Mouse (Mus musculus): ENCODE data around the gene Usp10.

Gene Usp10

DNA sequence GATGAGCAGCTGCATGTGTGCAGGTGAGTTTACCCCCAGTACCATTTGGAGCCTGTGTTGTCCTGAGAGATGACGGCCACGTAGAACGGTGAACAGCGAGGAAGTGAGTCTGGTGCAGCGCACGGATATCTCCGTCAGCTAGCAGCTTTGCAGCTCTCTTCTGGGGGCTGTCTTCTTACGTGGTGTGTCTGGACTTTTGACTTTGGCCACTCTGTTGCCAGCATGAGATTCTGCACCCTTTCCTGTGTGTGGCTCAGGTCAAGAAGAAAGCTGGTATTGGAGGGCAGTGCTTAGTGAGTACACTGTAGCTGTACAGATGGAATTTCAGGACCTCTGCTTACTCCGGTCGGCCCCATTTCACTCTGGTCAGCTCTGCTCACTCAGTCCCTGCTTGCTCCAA, 47.9 kb downstream of the Usp10 start:
- in situ Hi-C loops (cut with MboI, MseI), result no loop called here

DNA sequence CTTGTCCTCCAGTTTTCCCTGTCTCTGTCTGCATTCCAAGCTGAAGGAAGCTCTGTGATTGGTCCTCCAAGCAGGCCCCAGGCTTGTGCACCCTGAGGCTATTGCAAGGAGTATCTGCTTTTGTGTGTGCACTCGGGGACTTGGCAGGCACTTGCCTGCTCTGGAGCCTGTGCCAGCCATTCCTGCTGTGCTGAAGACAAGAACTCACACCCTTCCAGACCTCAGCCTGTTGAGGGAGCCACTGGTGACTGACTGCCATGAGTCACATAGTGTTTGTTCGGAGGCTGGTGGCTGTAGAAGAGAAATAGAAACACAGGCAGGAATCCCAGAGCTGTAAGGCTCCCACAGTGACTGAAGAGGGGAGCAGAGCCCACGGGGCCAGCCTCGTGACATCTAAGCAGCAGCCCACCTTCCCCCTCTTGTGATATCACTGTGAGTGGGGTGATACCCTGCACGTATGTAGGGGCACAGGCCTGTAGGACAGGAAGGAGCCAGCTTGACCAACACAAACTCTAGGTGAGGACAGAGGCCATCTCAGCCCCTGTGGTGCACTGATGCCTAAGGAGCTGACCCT, 50.5 kb downstream of the Usp10 start:
- in situ Hi-C loops (cut with MboI, MseI), result no loop called here

DNA sequence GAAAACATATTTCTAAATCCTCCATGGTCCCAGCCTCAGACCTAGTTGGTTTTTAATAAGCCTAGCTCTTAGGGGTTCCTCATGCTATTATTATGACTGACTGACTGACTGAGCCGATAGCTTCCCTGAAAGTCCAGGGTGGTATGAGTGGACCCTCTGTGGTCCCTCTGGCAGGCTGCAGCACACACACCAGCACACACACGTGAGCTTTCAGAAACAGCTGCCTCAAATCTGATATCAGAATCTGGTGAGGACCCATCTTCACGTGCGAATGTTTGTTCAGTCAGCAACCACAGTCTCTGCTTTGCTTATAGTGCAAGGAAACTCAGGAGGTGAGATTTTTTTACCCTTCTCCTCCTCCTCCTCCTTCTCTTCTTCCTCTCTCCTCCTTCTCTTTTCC, 54.7 kb downstream of the Usp10 start:
- in situ Hi-C loops (cut with MboI, MseI), result no loop called here

DNA sequence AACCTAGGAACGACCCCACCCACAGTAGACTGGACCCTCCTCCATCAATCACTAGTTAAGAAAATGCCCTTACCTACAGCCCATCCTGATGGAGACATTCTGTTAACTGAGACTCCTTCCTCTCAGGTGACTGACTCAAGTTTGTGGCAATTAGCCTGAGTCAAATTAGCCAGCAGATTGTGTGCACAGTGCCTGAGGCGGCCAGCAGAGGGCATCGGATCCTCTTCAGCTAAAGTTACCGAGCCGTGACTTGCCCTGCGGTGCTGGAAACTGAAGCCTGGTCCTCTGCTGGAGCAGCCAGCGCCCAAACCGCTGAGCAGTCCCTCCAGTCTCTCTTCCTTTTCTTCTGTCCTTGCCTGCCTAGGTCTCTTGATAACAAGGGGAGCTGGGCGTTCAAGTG, 57.3 kb downstream of the Usp10 start:
- in situ Hi-C loops (cut with MboI, MseI), result no loop called here

DNA sequence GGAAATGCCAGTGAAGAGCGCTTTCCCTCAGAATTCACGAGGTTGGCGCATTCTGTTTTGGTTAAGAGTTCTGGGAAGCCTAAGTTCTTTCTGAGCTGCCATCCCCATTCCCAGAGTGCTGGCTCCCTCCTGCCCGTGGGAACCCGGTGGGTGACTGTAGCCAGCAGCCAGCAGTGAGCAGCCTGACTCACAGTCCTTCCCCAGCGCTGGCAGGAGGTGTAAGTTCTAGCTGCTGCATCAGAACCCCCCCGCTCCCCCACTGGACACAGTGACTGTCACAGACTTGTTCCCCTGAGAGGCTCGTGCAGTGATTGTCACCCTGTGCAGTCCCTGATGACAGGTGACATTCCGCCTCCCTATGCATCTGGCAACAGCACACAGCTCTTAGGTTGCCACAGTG, 60.0 kb downstream of the Usp10 start:
- in situ Hi-C loops (cut with MboI, MseI), result no loop called here

DNA sequence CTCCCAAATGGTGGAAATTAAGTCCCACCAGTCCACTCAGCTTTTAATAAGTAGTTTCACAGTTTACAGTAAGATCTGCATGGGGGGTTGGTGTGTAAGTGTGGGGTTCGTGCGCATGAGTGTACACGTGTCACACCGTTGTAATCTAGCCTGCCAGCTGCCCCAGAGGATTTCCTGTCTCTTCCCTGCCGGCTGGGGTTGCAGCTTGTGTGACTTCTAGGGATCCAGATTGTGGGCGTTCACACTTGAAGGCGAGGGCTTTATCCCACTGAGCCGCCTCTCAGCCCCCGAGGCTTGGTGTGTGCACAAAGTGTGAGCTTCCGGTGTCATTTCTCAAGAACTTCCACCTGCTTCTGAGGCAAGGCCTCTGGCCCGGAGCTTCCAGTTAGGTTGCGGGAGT, 62.4 kb downstream of the Usp10 start:
- in situ Hi-C loops (cut with MboI, MseI), result no loop called here

DNA sequence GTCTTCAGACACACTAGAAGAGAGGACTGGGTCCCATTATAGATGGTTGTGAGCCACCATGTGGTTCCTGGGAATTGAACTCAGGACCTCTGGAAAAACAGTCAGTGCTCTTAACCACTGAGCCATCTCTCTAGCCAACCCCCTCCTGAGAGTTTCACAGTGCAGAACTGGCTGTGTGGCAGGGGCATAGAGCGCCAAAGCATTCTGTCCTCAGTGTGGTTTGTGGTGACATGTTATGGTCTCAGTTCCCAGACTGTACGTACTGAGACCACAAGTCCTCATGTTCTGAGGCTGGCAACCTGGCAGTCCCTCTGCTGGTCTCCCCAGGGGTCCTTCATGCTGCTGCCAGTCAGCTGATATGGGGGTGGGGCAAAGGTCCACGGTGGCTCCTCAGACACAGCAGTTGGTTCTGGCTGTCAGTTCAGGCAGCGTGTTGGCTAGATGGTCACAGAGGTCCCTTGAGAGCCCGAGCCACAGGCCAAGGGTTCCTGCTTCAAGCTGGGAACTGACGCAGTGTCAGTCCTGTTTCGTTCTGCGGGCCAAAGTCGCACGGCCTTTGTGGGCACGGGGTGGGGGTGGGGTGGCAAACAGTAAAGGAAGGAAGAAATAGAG, 68.7 kb downstream of the Usp10 start:
- in situ Hi-C loops (cut with MboI, MseI), result no loop called here

DNA sequence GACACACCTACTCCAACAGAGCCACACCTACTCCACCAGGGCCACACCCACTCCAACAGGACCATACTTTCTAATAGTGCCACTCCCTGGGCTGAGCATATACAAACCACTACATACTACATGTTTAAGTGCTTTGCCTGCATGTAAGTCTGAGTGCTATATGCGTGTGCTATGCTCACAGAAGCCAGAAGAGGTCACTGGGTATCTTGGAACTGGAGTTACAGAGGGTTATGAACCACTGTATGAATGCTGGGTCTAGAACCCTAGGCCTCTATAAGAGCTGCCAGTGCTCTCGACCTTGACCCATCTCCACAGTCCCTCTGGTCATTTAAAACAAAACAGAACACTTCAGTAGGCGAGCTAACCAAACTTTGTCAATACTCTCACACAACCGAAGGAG, 71.1 kb downstream of the Usp10 start:
- in situ Hi-C loops (cut with MboI, MseI), result no loop called here

DNA sequence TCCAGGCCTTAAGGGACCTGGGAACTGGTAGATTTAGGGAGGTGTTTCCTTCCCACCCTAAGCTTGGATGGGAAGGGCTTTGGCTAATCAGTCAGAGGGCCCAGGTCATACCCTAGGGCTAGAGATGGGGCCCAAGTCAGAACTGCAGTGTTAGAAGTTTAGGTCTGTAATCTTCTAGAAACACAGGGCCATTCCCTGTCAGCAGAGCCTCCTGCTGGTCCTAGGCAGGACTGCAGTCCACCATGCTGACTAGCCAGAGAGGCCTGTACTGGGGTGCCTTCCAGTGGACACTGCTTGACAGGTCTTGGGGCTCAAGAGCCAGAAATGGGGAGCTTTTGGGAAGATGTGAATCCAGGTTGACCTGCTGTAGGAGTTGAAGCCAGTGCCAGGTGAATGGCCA, 73.9 kb downstream of the Usp10 start:
- in situ Hi-C loops (cut with MboI, MseI), result no loop called here

DNA sequence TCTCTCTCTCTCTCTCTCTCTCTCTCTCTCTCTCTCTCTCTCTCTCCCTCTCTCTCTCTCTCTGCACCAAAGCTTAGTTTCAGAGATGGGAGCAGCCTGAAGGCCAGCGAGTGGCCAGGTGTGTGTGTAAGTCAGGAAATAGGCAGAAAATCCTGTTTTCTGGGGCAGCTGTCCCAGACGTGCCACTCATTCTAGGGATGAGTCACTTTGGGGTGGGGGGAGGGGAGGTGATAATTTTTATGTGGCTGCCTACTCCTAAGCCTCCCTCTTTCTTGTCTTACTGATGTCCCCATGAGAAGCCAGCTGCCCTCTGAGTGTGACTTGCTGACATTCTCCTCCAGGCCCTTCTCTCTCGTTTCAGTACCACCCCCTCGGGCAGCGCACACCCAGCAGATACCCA, 76.0 kb downstream of the Usp10 start:
- in situ Hi-C loops (cut with MboI, MseI), result no loop called here

DNA sequence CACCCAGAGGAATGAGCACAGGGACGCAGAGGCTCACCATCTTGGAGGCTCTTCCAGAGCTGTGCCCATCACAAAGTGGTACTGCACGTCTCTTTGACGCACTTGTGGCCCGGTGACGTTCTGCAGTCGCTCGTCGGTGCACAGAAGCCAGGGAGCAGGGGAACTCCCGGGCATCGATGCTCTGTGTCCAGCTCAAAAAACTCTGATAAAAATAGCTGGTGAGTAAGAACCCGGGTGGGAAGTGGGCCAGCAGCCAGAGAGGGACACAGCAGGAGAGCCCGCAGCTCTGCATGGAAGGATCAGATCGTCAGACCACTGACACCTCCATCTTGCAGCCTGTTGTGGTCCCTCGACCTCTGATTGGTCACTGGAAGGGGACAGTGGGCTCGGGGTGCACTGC, 77.9 kb downstream of the Usp10 start:
- in situ Hi-C loops (cut with MboI, MseI), result no loop called here

DNA sequence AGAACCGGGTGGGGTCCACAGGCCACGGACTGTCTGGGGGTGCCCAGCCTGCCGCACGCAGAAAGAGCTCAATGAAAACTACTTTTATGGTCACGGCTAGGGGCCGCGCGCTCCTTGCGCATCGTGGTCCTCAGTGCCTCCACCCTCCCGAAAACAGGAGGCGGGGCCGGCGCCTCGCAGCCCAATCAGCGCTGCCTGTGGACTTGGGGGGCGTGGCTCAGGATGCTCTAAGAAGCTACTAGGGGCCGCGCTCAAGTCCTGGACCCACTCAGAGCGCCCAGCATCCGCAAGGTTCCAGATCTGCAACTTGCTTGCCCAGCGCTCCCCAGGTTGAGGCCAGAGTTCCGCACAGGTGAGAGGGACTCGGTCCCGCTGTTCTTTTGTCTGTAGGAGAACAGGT, 82.1 kb downstream of the Usp10 start, which contains the start of gene Crispld2:
Crispld2 (plus strand) TSS at position 190 of the 400 bp plus-strand sequence.
- in situ Hi-C loops (cut with MboI, MseI), result no loop called here

DNA sequence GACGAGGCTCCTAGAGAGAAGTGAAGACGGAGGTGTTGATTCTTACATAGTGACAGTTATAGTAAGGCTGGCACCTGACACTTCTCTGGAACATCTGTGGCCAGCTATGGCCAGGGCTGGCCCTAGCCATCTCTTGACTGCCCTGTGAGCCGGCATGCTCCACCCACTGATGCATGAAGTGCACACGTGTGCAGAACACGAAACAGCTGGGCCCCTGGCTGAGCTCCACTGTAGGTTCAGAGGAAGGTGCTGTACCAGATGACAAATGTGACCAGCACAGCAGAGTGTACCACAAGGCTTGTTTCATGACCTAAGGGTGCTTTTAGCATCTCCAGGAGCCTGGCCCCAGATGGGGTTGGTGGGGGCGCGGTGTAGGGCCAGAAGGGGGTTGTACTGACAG, 84.0 kb downstream of the Usp10 start:
- in situ Hi-C loops (cut with MboI, MseI), result no loop called here

DNA sequence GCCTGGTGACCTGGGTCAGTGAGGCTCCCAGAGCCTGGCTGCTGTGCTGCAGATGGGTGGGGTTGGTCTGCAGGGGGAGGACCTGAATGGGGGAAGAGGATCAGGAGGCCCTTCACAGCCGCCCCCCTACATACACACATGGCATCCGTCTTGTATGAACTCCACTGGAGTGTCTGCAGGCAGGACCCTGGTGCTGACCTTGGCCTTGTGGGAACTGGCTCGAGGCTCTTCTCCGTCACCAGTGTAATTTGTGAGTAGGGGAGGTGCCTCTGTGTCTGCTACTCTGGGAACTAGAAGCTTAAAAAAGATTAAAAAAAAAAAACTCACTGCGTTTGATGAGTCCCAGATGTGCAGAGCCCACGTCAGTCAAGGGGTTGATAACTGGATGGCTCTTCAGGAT, 84.4 kb downstream of the Usp10 start:
- in situ Hi-C loops (cut with MboI, MseI), result no loop called here

DNA sequence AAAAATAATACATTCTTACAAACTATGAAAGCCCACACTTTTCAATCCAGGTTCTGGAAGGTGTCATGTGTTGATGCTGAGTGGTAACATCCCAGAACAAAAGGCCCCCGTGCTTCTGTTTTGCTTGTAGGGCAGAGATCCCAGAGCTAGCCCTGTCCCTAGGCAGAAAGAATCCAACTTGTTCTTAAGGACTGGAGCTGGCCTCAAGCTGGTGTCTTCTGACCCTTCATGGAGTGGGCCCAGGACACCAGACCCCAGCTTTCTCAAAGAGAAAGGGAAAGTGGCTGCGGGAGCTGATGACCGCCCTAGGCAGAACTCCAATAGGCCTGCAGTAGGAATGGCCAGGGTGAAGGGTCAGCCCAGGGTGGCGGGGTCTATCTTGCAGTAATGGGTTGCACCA, 87.1 kb downstream of the Usp10 start:
- in situ Hi-C loops (cut with MboI, MseI), result no loop called here

DNA sequence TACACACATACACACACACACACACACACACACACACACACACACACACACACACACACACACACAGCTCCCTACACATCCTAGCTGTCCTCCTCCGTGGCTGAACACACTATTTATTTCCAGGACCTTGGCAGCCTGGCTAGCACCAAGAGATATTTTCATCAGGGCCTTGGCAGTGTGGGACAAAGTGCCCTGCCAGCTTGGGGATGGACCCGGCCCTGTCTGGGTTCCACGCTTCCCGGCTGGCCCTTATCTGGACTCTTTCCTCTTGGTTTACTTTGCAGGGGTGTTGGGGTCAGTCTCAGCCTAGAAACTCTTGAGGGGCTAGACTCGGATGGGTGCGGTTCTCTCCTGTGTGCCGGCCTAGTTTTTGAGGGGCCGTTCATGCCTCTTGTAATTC, 90.3 kb downstream of the Usp10 start:
- in situ Hi-C loops (cut with MboI, MseI), result no loop called here

DNA sequence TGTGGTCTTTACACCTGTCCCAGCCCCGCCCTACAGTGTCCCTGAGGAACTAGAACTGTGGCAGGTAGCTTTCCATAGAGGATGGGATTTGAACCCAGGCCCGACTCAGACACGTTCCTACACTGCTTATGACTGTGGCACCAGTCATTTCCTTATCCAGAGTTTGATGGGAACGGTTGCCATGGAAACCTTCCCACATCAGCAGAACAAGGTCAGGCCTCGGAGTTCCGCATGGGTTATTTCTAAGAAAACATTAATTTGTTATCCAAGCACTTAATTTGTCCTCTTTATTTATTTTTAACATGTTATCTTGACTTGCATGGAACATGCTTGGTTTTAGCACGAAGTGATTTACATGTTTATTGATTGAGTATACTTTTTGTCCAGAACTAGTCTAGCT, 91.6 kb downstream of the Usp10 start:
- in situ Hi-C loops (cut with MboI, MseI), result no loop called here

DNA sequence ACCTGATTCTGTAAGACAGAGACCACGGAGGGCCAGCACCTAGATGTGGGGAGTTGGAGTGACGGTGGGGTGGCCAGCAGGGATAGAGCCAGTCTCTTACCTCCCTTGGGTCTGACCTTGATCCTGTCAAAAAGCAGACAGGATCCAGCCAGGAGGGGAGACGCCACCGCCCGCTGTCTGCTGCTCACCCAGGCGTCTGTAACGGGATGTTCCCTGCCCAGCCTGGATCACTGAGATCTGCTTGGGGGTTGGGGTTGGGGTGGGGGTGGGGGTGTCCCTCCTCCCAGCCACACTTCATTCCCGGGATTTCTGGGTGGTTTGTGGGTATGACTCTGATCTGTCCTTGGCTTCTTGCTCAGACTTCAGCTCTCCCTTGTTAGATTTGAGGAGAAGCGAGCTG, 92.2 kb downstream of the Usp10 start:
- in situ Hi-C loops (cut with MboI, MseI), result no loop called here

DNA sequence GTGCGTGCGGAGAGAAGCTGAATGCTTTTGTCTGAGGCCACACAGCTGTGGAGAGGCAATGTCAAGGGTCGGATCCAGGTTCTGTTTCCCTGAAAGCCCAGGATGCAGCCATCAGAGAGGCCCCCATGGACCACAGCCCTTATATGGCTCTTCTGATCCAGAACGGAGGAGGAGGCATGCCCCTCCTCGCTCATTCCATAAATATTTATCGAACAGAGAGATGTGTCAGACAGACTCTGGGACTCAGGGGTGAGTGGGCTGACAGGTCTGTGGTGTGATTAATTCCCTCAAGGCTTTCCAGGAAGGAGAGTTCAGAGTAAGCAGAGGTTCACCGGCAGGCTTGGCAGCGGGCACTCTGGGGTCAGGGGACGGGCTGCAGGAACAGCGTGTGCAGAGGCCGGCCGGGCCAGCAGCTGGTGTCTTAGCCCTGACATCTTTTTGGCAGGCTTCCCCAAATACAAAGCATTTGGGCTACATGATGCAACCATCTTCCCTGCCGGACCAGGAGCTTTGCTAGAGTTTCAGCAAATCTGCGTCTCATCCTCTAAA, 94.1 kb downstream of the Usp10 start:
- in situ Hi-C loops (cut with MboI, MseI), result no loop called here

DNA sequence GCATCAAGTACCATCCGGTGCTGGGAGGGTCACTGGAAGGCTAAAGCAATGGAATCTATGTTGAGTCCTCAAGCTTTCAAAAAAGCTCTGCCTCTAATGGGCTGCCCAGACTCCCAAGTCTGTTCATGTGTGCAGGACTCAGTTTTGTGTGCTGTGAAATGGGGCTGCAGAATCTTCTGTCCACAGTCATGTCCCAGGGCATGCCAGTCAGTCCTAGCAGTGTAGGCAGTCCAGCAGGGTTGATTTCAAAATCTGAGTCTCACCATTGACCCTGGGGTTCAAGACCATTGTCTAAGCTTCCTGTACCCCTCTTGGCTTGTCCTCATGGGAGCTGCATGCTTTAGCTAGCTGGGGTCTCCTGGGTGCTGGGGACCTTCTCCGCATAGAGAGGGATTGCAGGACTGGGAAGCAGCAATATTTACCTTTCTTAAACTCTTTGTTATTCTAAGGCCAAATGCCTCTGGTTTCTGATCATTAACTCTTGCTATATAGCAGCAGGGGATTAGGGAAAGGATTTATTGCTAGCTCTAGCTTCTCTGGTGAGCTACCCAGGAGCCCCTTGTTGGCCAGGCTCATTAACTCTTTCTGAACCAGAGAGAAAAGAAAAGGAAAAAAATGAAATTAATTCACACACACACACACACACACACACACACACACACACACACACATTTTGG, 94.7 kb downstream of the Usp10 start:
- in situ Hi-C loops (cut with MboI, MseI), result no loop called here

DNA sequence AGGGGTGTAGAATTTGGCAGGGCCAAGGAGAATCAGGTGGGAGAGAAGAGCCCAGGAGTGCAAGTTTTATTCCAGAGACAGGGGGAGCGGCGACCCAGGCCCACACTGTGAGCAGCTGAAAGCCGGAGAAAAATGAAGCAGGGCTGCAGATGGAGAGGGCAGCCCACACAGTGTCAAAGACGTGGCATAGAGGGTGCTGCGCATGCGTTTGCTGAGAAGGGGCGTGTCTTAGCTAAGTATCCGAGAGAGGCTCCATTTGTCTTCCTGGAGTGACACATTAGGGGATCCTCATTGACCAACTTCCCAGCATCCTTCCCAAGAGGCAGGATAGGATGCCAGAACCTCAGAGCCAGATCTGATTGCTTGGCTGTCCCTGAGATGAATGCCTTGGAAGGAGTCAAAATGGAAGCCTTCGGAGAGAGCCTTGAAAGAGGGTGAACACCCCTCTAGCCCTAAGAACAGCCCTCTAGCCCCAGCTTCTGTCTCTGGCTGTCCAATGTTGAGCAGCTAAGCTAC, 96.5 kb downstream of the Usp10 start:
- in situ Hi-C loops (cut with MboI, MseI), result no loop called here

All from regulatory T cell (primary cell).